Mouse (Mus musculus): ENCODE data around the gene Pimreg.
A peak's percentile ranks its signal among the peaks of the same experiment; 100 is the strongest.

Gene Pimreg

DNA sequence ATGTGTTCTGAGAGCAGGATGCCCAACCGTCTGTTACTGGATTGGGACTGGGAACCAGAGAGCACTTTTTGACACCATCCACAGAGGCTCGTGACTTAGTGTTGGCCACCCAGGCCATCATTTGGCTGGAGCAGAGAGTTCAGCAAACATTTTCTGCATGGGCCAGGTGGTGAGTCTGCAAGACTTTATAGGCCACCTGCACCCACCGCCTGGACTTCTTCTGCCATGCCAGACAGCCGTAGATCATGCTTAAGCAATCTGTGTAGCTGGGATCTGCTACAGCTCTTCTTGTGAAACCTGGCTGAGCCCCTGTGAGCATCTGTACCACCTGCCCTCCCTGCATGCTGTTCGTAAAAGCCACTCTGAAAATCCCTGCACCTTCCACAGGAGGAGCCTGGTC is 25.5 kb downstream of the Pimreg start:
- DNase-seq, result no peak

- DNase-seq, result no peak
These were observed 26.2 kb downstream of the Pimreg start for GRCm38 (mm10) chr11:72068026-72068425.

- DNase-seq, result no peak
These were observed 28.9 kb downstream of the Pimreg start for GRCm38 (mm10) chr11:72070733-72071132.

DNA sequence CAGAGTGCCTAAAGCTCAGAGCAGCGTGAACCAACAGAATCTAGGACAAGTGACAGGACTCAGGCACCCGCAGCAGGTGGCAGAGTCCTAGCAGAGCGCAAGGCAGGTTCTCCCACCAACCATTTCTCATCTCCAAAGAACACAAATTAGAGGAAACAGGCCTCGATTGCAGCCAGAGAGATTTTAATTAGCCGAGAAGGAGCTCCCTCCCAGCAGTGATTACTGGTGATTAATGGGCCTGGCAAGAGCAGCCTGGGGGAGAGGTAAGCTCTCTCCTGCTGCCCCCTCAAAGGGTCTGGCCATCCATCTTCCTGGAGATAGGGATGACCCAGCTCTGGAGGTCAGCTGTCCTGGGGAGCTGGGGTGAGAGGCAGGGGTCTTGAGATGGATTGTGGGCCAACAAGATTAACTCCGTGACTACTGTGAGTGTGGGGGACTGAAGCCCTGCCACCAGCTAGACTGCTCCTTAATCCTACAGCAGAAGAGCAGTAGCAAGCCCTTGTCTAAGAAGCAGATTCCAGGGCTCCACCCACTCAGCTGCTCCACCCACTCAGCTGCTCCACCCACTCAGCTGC is 30.6 kb downstream of the Pimreg start:
- DNase-seq, result no peak

- DNase-seq, result no peak
These were observed 32.4 kb downstream of the Pimreg start for GRCm38 (mm10) chr11:72074230-72074629.

DNA sequence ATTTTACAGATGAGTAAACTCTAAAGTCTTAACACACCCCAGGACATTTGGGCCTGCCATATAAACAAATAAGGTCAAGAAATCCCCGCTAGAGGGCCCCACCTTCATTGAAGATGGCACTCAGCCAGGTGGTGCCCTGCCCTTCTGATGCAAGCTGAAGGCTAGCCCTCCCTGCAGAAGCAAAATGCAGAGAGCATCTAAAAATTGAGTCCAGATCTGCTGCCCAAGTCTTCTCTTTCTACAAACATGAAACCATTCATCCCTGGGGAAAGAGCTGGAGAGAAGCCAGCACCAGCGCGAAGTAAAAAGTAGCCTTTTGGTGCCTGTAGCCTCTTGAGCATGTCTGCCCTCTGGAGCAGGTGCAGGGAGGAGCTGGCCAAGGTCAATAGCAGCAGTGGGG is 36.2 kb downstream of the Pimreg start:
- DNase-seq, result no peak

- DNase-seq, result no peak
These were observed 36.8 kb downstream of the Pimreg start for GRCm38 (mm10) chr11:72078647-72079046.

- no peak for DNase-seq
These were observed 38.6 kb downstream of the Pimreg start for GRCm38 (mm10) chr11:72080461-72080860.

DNA sequence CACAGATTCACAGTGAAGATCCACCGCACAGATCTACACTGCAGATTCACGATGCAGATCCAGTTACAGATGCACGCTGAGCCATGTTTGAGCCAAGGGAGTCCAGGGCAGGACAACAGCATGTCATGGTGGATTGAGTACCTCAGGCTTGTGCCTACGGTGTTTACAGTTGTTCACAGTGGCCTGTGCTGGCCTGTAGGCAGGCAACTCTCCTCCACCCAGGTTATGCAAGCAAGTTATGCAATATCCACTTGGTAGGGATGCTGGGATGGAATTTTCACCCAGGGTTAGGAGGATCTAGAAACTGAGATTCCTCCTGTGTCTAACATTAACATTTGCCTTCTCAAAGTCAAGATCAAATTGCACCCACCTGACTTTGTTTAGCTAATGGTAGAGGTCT is 40.8 kb downstream of the Pimreg start:
- no peak for DNase-seq

- no peak for DNase-seq
These were observed 42.5 kb downstream of the Pimreg start for GRCm38 (mm10) chr11:72084337-72084736.

- peak; percentile 50 for DNase-seq
These were observed 44.6 kb downstream of the Pimreg start for GRCm38 (mm10) chr11:72086251-72087046.

DNA sequence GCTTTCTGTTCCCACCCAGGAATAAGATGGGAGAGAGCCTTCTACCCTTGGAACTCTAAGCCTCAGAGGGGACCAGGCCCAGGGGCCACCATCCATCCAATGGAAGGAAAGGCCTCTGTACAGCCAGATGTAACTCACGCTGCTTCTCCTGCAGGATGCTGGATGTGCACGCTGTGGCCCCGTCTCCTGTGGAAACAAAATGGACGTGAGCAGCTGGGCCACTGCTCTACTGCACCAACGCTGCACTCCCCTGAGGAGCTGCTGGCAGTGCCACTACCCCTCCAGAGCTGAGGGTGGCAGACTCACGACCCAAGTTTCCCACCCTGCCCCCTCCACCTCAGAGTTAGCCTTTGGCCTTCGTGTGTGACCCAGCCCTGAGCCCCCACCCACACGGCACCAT is 50.6 kb downstream of the Pimreg start:
- no peak for DNase-seq

DNA sequence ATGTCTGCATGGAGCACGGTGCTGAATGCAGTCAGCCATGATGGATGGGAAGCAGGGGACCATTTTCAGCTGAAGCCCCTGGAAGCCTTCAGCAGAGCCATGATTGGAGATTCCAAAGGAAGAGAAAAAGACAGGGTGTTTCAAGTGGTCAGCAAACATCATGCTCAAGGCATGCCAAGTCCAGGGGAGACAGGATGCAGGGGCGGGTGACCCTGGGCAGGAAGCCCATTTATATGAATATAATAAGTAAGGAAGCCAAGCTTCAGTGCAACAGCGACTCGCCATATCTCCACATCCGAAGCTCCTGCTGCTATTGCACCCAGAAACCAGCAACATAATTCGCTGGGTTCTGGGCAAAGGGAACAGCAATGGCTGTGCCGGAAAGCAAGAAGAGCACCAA is 52.6 kb downstream of the Pimreg start:
- no peak for DNase-seq

DNA sequence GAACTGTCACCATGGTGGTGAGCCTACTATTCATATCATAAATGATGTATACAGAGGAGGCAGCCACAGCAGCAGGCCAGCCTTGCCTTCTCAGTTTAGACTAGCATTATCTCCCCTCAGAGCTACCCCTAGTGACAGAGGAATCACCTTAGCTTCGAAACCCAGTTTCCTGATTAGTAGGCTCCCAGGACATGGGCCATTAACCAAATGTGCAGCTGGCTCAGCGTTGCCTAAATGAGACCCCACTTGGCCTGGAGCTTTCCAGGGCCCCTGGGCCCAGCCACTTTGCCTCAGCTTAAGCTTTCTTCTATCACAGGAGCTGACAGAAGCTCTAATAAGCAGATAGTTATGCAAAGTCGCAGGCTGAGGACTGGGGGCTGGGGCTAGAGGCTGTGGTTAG is 54.2 kb downstream of the Pimreg start:
- DNase-seq, result no peak

All from right cerebral cortex, postnatal 4 days (tissue).